Mouse (Mus musculus): ENCODE data around the gene Ndufb8.

The Ndufb8 gene

DNA sequence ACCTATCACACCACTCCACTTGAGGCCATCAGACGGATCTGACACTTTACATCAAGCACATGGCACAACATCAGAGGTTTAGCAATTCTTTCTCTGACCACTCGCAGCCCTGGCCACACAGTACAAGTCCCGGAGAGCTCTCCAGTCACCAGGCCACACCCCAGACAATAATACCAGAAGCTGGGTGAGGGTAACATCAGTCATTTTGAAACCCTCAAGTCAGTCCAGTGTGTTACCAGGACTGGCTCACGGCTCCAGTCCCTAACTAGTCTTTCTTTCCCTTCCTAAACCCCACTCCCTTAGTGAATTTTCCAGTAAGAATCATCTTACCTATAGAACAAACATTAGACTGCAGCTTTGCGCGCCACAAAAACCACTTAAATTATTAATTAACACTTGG is 25.2 kb downstream of the Ndufb8 start:
- no peak for DNase-seq (ENCODE audit: low spot score in 2 of 2)

DNA sequence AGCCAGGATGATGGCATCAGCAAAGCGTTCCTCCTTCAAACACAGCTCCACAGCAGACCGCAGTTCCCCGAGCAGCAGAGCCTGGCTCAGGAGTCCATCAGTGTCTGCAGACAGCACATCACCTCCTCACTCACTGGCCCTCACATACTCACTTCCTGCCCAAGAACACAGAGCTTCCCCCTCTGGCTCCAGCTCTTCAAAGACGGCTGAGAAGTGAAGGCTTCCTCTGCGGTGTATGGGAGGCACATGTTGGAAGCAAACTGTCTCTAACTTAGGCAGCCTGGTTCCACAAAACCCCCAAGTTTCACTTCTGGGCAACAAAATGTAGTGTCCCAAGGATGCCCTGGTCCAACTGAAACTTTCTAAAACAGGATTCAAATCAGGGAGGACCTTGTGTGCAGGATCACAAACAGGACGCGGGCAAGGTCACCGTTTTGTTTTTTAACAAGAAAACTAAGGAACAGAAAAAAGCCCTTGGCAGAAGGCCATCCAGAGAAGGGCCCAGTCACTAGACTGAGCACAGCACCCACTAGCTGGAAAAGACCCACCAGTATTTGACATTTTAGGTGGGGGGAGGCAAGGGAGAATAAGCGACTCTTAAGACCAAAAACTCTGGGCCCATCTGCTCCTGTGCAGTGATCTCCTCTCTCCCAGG is 29.6 kb downstream of the Ndufb8 start:
- DNase-seq (ENCODE audit: low spot score in 2 of 2), result no peak

DNA sequence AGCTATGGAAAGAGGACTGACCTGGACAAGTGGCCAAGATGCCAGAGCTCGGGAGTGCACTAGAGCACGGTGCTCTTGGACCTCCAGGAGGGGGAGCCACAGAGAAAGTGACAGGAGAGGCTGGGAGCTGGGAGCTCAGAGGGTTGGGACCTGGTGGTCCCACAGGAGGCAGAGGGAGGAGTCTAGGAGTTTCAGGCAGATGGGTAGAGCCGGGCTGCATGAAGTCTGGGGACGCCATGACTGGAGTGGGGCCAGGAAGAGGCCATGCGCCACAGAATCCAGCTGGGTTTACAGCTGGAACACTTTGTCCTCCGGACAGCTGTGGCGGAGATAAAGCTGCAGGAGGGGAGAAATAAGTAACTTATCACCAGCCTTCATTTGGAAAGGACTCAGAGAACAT is 36.1 kb downstream of the Ndufb8 start:
- DNase-seq (ENCODE audit: low spot score in 2 of 2), result no peak

DNA sequence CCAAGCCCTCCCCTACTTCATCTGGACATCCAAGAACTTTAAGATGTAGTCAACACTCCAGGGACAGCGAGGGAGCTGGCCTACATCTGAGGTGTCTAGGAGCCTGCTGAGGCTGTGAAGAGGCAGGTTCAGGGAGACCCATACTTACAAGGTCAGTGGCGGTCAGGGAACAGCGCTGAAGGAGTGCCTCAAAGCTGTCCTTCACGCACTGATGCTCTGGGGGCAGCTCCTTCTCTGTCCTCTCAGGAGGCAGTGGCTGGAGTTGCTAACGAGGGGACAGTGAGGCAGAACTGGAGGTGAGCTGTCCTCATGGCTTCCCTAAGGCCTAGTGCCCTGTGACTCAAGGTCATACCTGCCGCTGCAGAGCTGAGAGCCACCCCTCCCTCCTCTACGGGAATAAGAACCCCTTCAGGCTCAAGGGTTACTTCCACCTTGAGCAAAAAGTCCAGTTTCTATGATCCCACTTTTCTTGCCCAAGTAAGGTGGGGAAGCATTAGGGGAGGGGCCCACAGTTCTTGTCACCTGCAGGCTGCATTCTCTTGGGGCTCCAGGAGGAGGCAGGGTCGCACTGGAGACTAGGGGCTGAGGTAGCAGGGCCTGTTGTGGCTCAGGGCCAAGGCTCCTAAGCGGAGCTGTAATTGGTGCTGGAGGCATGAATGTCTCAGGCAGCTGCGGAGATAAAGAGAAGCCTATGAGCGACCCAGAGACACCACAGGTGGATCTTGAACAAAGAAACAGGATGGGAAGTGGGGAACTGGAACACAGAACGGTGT is 37.1 kb downstream of the Ndufb8 start:
- DNase-seq (ENCODE audit: low spot score in 2 of 2), result no peak

DNA sequence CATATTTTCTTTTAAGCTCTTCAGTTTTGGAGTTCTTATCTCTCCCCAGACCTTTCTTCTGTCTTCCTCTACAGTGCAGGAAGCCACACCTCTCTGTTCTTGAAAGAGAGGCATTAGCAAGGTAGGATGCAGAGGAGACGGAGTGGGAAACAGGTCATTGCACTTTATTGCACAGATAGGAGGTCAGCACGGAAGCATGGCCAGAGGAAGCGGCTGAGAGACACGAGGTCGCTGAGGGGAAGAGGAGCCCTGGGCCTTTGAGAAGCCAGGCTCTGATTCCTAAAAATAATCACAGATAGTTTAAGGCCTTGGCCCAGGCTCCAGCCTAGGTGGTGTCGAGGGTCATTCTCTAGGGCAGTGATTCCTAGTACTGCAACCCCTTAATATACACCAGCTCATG is 39.5 kb downstream of the Ndufb8 start:
- no peak for DNase-seq (ENCODE audit: low spot score in 2 of 2)

DNA sequence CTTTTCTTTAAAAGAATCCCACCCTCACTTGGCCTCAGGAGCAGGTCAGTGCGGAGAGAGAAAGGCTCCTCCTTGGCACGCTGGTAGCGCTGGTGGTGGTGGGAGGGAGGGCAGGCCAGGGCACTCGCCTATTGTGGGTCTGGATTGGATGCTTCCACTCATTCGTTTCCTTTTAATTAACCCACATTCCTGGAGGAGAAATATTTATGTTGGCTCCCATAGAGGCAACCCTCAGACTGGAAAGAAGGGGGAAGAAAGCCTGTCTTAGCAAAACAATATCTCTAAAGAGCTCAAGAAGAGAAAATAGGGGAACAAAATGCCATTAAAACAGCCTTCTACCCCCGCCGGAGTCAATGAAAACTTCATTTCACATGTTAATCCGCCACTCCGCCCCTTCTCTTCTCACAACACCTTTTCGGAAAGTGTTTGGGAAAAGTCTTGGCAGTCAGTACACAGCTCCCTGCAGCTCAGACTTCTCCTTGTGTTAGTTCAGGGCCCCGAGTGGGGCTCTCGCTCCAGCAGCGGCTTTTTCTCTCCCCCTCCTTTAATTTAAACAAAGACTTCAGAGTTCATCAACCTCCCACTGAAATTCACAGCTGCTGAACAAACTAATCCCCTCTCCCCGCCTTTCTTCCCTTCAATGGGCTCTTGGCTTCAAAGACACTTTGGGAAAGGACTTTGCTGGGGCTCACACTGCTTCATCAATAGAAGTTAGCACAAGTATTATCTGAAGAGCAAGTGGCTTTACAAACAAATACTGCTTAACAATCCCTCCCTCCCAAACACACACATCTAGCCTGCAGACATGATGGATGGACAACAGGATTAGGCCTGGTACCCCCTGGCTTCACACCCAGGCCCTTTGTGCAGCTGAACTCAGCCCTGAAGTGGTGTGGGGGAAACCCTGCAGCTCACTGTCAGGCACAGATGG is 40.5 kb downstream of the Ndufb8 start:
- no peak for DNase-seq (ENCODE audit: low spot score in 2 of 2)

DNA sequence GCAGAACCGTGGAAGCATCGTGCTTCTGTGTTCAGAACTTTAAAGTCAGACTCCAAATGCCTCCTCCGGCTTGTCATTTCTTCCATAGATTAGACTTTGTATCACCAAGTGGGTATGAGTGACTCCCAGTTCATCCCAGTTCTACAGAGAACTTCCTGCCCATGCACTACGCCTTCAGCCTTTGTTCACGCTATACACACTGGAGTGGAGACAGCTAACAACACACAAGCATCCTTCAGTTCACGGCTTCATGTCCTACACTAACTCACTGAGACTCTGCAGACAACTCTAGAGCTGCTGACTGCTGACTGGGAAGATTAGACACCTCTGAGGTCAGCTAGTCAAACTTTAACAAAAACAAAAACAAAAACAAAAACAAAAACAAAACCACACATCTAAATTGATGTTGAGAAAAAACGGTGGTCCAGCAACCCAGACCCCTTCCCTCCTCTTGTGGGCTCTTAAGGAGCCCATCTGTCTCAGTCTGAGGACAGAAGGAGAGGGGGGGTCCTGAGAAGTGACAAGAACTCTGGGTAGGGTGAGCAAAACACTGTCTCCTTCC is 41.2 kb downstream of the Ndufb8 start:
- no peak for DNase-seq (ENCODE audit: low spot score in 2 of 2)

DNA sequence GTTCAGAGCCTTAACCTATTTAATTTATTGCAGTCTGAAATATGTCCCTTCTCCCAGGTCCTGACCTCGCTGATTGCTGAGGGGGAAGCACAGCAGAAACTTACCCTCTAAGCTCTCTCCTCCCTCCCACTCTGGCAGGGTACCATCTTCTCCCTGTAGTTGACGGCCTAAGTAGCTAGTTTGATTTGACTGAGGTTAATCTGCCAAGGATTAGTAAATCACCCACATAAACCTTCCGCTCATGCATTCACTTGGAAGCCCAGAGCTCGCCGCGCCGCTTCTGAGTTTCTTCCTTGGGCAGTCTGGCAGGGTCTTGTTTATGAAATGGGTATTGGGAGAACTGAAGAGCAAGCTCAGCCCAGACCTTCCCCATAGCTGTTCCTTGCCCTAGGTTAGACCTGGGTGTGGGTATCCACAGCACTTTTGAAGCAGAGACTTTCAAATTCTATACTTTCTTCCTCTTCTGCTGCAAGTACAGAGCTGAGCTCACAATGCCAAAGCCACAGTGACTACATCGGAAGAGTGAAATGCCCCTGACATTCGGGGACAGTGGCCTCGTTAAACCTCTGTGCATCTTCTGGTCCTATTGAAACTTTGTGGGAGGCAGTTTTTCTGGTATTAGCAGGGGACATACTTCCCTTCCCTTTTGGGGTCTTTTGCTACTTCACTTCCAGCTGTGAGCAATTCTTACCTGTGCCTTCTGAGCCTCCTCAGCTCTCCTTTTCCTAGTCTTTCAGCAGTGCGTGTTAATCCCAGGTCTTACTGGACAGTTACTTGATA is 42.0 kb downstream of the Ndufb8 start:
- no peak for DNase-seq (ENCODE audit: low spot score in 2 of 2)

DNA sequence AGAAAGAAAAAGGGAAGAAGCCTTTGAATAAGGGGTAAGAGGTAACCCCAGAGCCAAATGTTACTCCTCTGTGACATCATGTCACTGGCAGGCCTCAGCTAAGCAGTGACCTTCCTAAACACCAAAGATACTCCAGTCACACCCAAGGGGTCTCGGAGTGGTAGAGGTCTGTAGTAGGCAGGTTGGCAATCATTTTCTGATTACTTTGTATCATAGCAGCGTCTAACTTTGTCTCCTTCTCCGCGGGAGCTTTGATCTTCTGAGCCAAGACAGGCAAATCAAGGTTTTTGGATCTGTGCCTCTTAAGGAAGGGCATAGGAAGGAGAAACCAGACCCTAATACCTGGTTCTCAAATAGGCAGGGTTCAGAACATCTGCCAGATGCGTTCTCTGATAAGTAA is 42.6 kb downstream of the Ndufb8 start:
- no peak for DNase-seq (ENCODE audit: low spot score in 2 of 2)

DNA sequence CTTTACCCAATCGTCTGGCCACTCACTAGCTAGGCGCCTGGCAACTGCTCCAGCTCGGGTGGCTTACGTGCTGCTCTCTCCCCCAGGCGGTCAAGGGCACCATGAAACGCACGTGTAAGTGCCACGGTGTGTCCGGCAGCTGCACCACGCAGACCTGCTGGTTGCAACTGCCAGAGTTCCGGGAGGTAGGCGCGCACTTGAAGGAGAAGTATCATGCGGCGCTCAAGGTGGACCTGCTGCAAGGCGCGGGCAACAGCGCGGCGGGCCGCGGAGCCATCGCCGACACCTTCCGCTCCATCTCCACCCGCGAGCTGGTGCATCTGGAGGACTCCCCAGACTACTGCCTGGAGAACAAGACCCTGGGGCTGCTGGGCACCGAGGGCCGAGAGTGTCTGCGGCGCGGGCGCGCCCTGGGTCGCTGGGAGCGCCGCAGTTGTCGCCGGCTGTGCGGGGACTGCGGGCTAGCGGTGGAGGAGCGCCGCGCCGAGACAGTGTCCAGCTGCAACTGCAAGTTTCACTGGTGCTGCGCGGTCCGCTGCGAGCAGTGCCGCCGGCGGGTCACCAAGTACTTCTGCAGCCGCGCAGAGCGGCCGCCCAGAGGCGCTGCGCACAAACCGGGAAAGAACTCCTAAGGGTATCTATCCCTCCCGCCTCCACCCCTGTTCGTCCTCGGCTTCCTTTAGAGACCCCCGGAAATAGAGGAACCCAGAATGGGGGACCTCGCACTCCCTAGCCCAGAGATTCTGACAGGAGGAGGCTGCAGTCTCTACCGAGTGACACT is 43.6 kb downstream of the Ndufb8 start:
- no peak for DNase-seq (ENCODE audit: low spot score in 2 of 2)

DNA sequence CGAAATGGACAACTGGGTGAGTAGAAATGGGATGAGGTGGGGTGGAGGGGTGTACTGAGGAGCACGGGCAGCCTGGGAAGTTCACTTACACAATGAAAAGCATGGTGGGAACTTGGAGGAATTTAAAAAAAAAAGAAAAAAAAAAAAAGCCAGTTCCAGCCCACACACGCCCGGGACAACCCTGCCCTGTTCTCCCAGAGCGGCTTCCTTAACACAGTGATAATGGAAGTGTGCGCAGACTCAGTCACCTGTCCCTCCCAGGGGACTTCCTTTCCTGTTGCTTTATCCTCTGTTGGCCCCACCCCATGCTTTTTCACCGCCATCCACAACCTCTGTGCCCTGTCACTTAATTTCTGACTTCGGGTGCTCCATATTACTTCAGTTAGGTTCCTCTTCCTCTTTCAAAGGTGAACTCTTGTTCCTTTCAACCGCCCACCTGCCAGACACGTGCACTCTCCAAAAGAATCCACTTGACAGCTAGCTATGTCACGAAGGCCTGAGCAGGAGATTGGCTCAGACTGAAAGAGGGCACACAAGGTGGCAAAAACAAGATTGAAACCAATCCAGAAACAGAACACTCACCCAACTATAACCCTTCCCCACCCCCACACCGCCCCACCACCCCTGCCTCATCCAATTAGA is 44.6 kb downstream of the Ndufb8 start:
- no peak for DNase-seq (ENCODE audit: low spot score in 2 of 2)

DNA sequence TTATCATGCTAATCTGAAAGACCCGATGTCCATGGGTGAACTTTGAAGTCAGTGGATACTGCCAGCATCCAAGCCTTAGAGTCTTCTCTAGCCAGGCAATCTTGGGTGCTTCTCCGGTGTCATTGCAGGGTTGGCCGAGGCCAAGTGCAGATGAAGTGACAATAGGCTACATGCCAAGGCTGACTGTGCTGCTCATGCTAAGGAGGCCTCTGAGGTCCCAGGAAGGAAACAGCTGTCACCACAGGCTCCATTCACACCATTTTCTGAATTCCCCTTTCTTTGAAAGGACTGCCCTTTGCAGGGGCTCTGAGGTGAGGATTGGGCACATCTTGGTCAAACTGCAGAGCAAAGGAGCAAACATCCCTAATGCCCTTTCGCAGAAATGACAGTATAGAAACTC is 52.5 kb downstream of the Ndufb8 start:
- DNase-seq (ENCODE audit: low spot score in 2 of 2), result no peak

DNA sequence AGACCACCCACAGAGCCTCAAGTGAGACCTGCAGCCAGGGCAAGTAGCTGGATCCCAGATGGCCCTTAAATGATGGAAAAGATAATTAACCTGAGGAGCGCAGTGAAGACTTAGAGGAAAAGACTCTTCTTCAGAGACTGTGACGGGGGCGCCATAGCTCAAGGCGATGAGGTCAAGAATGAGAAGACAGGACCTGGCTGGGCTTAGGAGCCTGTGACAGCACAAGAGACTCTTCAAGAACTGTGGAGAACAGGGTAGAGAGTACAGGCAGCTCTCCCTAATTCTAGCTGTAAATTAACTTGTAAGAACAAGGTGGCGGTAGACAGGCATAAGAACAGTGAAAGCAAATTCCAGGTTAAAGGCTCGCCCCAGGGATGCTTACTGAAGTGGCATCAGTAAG is 53.3 kb downstream of the Ndufb8 start:
- DNase-seq (ENCODE audit: low spot score in 2 of 2), result no peak

DNA sequence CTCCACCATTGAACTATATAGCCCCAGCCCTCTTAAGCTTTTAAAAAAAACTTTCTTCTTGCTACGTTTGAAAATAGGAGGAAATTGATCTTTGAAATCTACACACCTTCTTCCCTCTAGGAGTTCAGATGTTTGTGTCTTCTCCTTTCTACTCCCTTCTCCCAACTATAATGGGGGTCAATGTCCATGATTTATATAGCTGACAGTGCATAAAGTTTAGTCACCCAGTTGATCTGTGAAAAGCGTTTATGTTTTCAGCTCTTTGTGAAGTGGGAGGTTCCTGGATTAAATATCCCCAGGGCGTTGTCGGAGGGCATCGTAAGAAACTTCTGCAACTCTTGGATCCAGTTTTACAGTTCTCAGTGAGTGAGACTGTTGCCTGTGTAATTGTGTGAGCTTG is 55.0 kb downstream of the Ndufb8 start:
- no peak for DNase-seq (ENCODE audit: low spot score in 2 of 2)

DNA sequence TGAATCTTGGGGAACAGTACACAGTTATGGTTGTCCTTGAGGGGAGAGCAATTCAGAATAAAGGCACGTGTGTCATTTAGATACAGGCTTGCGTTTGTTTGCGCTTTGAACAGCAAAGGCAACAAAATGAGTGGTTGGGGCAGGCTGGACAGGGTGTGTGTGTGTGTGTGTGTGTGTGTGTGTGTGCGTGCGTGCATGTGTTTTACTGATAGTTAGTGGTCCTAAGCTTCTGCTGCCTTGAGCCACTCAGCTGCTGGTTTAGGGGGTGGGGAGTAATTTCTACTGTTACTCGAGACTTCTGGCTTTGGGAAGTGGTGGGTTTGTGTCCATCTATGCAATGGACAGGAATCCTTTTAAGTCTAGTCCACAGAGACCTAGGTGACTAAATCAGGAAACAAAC is 56.3 kb downstream of the Ndufb8 start:
- DNase-seq (ENCODE audit: low spot score in 2 of 2), result no peak
